Mouse (Mus musculus) embryonic stem cell, embryonic (primary cell): Measurements from ENCODE around the gene Retreg3.
"Not testable (repeated sequence)": the region's sequence is repeated elsewhere in the genome, so short reads cannot be mapped to it uniquely, and the experiment has no call there.

Experiments
- CTCF ChIA-PET, 4 experiments: fragments of 300-600 bp in 2 of 4; fragments of 350-600 bp in 2 of 4; sonication (Branson Sonifier 250); formaldehyde crosslinking; loops; one replicate each; lab custom pipeline; 2022; ENCODE audit warnings: inconsistent platforms in 2 of 4; lab: Charles Lee
- POLR2A ChIA-PET, 4 experiments: fragments of 300-600 bp in 2 of 4; fragments of 350-600 bp in 2 of 4; sonication (Branson Sonifier 250); formaldehyde crosslinking; loops; one replicate each; lab custom pipeline; 2022; ENCODE audit warnings: antibody characterized with exemption in 4 of 4, inconsistent platforms in 1 of 4; lab: Charles Lee

The Retreg3 gene

GRCm38 (mm10) chr11:101137000-101137399 is 17.3 kb upstream of the Retreg3 start:
- CTCF ChIA-PET: interaction anchor here in 1 of 4 experiments (1.2 kb wide), 1 partner anchor 39 kb away, joined by 4 read pairs; no protein-coding TSS in a partner anchor
- POLR2A ChIA-PET: interaction anchor here in 3 of 4 experiments (0.6 to 3.6 kb wide), 6 partner anchors 17 to 817 kb away, joined by 3 to 12 read pairs (median 5); partner anchors contain the start of genes Retreg3 (in 2 of the 3), Tubg1 (in 2 of the 3), Cntnap1 (in 1 of the 3) and Plekhh3 (in 1 of the 3)

- ChIA-PET POLR2A (interaction anchor here in 3 of 4 experiments (0.5 to 1.3 kb wide), 5 partner anchors 14 to 325 kb away, joined by 3 to 5 read pairs (median 3); partner anchors contain the start of genes Retreg3 (in 1 of the 3), Rpl27 (in 1 of the 3) and Tubg1 (in 1 of the 3)), CTCF (interaction anchor here in 2 of 4 experiments (0.6 to 0.8 kb wide), 6 partner anchors 17 to 373 kb away, joined by 3 to 4 read pairs (median 4); partner anchors contain the start of gene Rpl27 (in 1 of the 2))
These were observed 14.6 kb upstream of the Retreg3 start for GRCm38 (mm10) chr11:101134217-101134865.

- ChIA-PET CTCF (interaction anchor here (0.7 to 3.8 kb wide), 9 partner anchors 38 to 68 kb away, joined by 5 to 135 read pairs (median 19); partner anchors contain the start of genes Ccr10 (in 2 of the 4), Plekhh3 (in 2 of the 4), Cntnap1 (in 1 of the 4) and Mlx (in 1 of the 4)), POLR2A (interaction anchor here in 3 of 4 experiments (0.7 to 2.2 kb wide), 5 partner anchors 15 to 495 kb away, joined by 3 to 16 read pairs (median 5); partner anchors contain the start of genes Cntnap1 (in 1 of the 3) and Plekhh3 (in 1 of the 3))
These were observed 13.3 kb upstream of the Retreg3 start for GRCm38 (mm10) chr11:101133037-101133436.

GRCm38 (mm10) chr11:101131701-101132100 is 12.0 kb upstream of the Retreg3 start:
- CTCF ChIA-PET: interaction anchor here (0.5 to 3.8 kb wide), 78 partner anchors 9 to 1969 kb away, joined by 3 to 135 read pairs (median 4); partner anchors contain the start of genes Ccr10 (in 3 of the 4), Plekhh3 (in 3 of the 4), Retreg3 (in 3 of the 4) and Tubg1 (in 3 of the 4)
- POLR2A ChIA-PET: interaction anchor here (0.6 to 2.2 kb wide), 24 partner anchors 9 to 1389 kb away, joined by 3 to 16 read pairs (median 4); partner anchors contain the start of genes Retreg3 (in 3 of the 4), Tubg1 (in 3 of the 4), Ccr10 (in 1 of the 4) and Cntnap1 (in 1 of the 4)

DNA sequence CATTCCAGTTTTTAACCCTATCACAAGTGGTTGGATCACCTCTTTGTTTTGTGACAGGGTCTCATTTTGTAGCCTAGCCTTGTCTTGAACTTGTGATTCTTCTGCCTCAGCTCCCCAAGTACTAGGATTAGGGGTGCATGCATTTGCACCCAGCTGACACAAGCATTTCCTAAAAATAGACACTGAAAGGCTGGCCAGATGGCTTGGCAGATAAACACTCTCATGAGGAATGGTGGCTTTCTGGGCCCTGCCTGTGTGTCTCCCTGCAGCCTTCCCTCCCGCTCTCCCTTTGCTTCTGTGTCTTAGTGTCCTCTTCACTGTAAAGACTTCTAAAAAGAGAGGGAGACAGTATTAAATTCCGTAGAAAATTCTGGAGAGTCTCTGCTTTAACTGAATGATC is 11.5 kb upstream of the Retreg3 start:
- ChIA-PET POLR2A (interaction anchor here (0.6 to 2.2 kb wide), 19 partner anchors 10 to 1390 kb away, joined by 3 to 16 read pairs (median 4); partner anchors contain the start of genes Retreg3 (in 2 of the 4), Tubg1 (in 2 of the 4), Ccr10 (in 1 of the 4) and Cntnap1 (in 1 of the 4)), CTCF (interaction anchor here (0.6 to 3.8 kb wide), 43 partner anchors 10 to 801 kb away, joined by 3 to 135 read pairs (median 4); partner anchors contain the start of genes Ccr10 (in 3 of the 4), Plekhh3 (in 2 of the 4), Retreg3 (in 2 of the 4) and Tubg1 (in 2 of the 4))

GRCm38 (mm10) chr11:101130056-101130756 is 10.5 kb upstream of the Retreg3 start:
- ChIA-PET CTCF (interaction anchor here in 2 of 4 experiments (0.7 to 3.8 kb wide), 4 partner anchors 44 to 792 kb away, joined by 3 to 135 read pairs (median 26); partner anchors contain the start of genes Ccr10 (in 2 of the 2), Becn1 (in 1 of the 2), Cntnap1 (in 1 of the 2) and Plekhh3 (in 1 of the 2)), POLR2A (interaction anchor here in 1 of 4 experiments (0.9 to 1.4 kb wide), 2 partner anchors 9 to 10 kb away, joined by 3 read pairs; partner anchors contain the start of genes Retreg3 and Tubg1)

DNA sequence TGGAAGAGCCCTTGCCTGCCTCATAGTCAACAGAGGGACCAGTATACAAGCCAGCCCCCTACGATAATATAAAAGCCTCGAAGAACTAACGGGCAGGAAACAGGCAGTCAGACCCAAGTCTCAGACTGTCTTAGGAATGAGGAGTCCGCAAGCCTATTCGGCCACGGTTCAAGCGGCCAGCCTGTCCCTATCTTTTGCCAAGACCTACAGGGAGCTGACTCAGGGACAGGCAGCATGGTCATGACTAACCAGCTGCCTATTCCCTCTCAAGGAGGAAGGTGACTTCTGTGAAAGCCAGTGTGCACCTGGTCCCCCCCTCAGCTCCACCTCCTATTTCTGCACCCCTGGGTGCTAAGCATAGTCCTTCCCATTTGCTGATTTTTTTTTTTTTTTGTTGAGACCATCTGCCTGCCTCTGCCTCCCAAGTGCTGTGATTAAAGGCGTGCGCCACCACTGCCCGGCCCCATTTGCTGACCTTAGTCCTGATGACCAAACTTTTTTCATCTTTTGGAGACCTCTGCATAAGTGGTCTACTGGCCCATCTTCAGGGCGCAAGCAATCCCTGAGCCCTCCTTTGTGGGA is 9.4 kb upstream of the Retreg3 start:
- CTCF ChIA-PET: interaction anchor here (0.6 to 1.3 kb wide), 9 partner anchors 14 to 311 kb away, joined by 3 to 8 read pairs (median 4); partner anchors contain the start of gene Becn1 (in 1 of the 4)
- POLR2A ChIA-PET: interaction anchor here in 3 of 4 experiments (0.6 to 1.6 kb wide), 4 partner anchors 9 to 119 kb away, joined by 4 to 12 read pairs (median 6); partner anchors contain the start of genes Retreg3 (in 1 of the 3) and Tubg1 (in 1 of the 3)

DNA sequence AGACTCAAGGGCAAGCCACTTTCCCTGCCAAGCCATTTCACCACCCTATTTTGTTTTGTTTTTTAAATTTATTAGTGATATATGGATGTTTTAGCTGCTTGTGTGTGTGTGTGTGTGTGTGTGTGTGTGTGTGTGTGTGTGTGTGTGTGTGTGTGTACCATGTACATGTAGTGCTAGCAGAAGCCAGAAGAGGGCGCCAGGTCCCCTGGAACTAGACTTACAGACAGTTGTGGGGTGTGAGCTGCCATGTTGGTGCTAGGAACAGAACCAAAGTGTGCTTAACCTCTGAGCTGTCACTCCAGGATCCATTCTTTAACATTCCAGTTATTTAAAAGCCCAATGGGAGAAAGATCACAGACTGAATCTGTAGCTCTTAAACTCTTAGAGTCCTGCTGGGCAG is 7.4 kb upstream of the Retreg3 start:
- CTCF ChIA-PET: interaction anchor here (0.6 to 1.9 kb wide), 30 partner anchors 8 to 1196 kb away, joined by 3 to 17 read pairs (median 3); partner anchors contain the start of genes Becn1 (in 1 of the 4) and Psmc3ip (in 1 of the 4)
- POLR2A ChIA-PET: interaction anchor here (0.6 to 1.5 kb wide), 7 partner anchors 10 to 425 kb away, joined by 3 to 8 read pairs (median 3); partner anchors contain the start of genes Brca1 (in 1 of the 4), Cntd1 (in 1 of the 4), Coa3 (in 1 of the 4) and Nbr1 (in 1 of the 4)

DNA sequence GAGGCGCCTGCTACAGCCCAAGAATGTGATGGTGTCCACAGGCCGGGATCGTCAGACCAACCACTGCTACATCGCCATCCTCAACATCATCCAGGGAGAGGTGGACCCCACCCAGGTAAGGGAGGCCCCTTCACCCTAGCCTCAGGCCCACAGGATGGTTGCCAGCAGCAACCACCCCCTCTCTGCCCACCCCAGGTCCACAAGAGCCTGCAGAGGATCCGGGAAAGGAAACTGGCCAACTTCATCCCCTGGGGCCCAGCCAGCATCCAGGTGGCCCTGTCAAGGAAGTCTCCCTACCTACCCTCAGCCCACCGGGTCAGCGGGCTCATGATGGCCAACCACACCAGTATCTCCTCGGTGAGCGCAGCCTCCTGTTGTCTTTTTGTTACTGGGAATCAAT is 5.3 kb upstream of the Retreg3 start:
- CTCF ChIA-PET: interaction anchor here in 1 of 4 experiments (1.9 kb wide), 1 partner anchor 52 kb away, joined by 5 read pairs; no protein-coding TSS in a partner anchor

GRCm38 (mm10) chr11:101124494-101124893 is 4.8 kb upstream of the Retreg3 start:
- ChIA-PET POLR2A (interaction anchor here in 1 of 4 experiments (1.2 to 1.4 kb wide), 2 partner anchors 24 to 36 kb away, joined by 3 to 4 read pairs; no protein-coding TSS in a partner anchor), CTCF (interaction anchor here in 2 of 4 experiments (1.5 to 1.9 kb wide), 2 partner anchors 52 to 56 kb away, joined by 5 to 6 read pairs; no protein-coding TSS in a partner anchor)

More for the DNA sequence above, 5.3 kb upstream of the Retreg3 start:
- POLR2A ChIA-PET: not testable (repeated sequence)

DNA sequence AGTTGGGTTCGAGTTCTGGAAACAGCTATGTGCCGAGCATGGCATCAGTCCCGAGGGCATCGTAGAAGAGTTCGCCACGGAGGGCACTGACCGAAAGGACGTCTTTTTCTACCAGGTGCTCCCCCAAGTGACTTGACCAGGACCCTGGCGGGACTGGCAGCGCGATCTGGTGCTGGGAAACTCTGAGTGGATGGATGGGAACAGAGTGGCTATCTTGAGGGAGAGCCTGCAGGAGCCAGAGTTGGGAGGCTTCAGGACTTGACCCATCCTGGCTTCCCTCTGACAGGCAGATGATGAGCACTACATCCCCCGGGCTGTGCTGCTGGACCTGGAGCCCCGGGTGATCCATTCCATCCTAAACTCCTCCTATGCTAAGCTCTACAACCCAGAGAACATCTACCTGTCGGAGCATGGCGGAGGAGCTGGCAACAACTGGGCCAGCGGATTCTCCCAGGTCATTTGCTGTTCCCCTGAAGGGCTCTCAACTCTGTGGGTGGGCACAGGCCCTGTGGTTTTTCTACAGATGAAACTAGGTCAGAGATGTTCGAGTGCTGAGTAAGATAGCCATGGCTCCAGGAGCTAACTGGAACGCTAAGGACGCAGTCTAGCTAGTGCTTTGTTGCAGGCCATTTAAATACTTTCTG is 974 bp upstream of the Retreg3 start:
- ChIA-PET CTCF (interaction anchor here in 3 of 4 experiments (0.6 to 1.8 kb wide), 16 partner anchors 11 to 181 kb away, joined by 3 to 13 read pairs (median 5); partner anchors contain the start of genes Psmc3ip (in 2 of the 3), Becn1 (in 1 of the 3), Ccr10 (in 1 of the 3) and Cntd1 (in 1 of the 3)), POLR2A (interaction anchor here (0.5 to 3.5 kb wide), 64 partner anchors 8 to 801 kb away, joined by 3 to 23 read pairs (median 4); partner anchors contain the start of genes Cntd1 (in 2 of the 4), Cntnap1 (in 2 of the 4), Coa3 (in 2 of the 4) and Mlx (in 2 of the 4))

- POLR2A ChIA-PET: interaction anchor here (0.6 to 3.5 kb wide), 75 partner anchors 8 to 1757 kb away, joined by 3 to 23 read pairs (median 4); partner anchors contain the start of genes Cntd1 (in 2 of the 4), Cntnap1 (in 2 of the 4), Coa3 (in 2 of the 4) and Mlx (in 2 of the 4)
- CTCF ChIA-PET: interaction anchor here in 3 of 4 experiments (0.5 to 1.8 kb wide), 17 partner anchors 8 to 792 kb away, joined by 3 to 13 read pairs (median 4); partner anchors contain the start of genes Psmc3ip (in 2 of the 3), Becn1 (in 1 of the 3), Ccr10 (in 1 of the 3) and Cntd1 (in 1 of the 3)
These were observed 447 bp downstream of the Retreg3 start for GRCm38 (mm10) chr11:101119131-101119760.

GRCm38 (mm10) chr11:101118105-101118504 is 1.6 kb downstream of the Retreg3 start:
- ChIA-PET CTCF (interaction anchor here in 2 of 4 experiments (0.5 to 1.4 kb wide), 5 partner anchors 9 to 183 kb away, joined by 3 to 11 read pairs (median 3); no protein-coding TSS in a partner anchor), POLR2A (interaction anchor here in 2 of 4 experiments (0.7 to 3.5 kb wide), 9 partner anchors 15 to 1067 kb away, joined by 3 to 22 read pairs (median 4); partner anchors contain the start of genes Mlx (in 2 of the 2), Psmc3ip (in 2 of the 2) and Lsm12 (in 1 of the 2))

DNA sequence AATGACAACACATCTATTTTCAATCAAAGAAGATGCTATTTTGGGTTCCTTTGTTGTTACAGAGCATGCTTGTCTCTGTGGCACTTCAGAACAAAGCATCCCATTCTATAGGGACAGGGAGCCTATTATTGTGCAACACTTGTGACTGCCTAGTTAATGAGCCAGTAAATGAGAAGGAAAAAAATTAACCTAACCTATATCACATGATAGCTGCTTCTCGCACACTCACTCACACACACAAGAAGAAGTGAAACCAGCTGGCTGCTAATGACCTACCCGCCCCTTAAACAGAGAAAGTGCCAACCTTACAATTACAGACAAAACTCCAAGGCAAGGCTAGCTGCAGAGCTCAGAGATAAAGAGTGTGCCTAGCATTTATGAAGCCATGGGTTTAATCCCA is 4.1 kb downstream of the Retreg3 start:
- ChIA-PET POLR2A (interaction anchor here in 2 of 4 experiments (1.0 to 2.7 kb wide), 3 partner anchors 20 to 56 kb away, joined by 3 to 9 read pairs (median 3); partner anchors contain the start of genes Coasy (in 1 of the 2) and Psmc3ip (in 1 of the 2)), CTCF (interaction anchor here in 1 of 4 experiments (0.5 to 1.5 kb wide), 4 partner anchors 16 to 133 kb away, joined by 3 to 5 read pairs (median 3); partner anchors contain the start of gene Psmc3ip)
